Mouse (Mus musculus): Measurements from ENCODE around the gene Patj.

Gene Patj

DNA sequence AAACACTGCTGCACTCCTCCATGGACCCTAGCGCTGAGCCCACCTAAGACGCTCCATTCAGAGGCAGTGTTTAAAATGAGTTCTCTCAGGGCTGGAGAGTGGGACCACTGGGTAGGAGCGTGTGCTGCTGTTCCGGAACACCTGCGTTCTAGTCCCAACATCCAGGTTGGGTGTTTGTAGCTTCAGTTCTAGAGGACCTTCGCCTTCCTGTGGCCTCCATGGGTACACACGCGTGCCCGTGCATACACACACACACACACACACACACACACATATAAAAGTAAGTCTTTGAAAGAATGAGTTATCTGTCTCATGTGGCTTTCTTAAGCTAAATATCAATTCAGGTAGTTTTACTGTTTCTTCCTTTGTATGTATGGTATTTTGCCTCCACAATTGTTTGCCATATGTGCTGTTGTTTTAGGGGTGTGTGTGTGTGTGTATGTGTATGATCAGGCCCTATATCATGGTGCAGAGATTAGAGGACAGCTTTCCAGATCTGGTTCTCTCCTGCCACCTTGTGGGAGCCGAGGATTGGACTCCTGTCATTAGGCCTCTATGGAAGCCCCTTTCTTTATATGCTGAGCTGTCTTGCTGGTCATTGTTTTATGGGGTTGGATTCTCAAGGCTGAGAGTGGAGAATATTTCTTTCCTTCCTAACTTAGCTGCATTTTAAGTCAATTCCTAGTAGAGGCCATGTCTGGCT, 49.0 kb downstream of the Patj start:
- in situ Hi-C loops (cut with MboI, MseI): no loop called here

DNA sequence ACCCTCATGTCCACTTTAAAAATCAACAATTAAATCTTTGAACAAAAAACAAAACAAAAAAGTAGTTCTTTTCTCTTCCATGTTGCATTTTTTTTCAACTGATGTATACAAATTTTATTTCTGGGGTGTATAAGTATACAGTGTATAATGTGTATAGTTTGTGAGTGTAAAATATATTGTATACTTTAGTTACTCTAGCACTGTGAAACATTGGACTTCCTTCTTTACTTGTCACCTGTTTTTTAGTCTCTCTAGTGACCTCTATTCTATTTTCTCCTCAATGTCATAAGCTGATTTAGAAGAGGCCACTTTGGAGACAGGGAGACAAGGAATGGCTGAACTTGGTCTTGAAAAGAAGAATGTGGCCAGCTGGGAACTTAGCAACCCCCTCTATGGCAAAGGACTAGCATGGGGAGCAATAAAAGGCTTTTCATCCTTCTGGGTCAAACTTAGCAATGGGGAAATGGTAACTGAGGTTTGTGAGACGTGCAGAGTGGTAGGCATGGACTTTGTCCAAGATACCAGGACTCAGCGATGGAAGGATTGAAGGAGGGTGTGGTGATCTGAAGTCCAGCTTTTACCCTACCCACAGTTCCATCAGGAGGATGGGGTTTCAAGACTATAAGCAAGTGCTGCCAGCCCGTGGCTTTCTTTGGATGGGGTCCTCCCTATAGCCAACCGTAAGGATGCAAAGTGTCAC, 54.1 kb downstream of the Patj start:
- in situ Hi-C loops (cut with MboI, MseI): no loop called here

GRCm38 (mm10) chr4:98450308-98450707, 54.7 kb downstream of the Patj start:
- in situ Hi-C loops (cut with MboI, MseI): no loop called here

DNA sequence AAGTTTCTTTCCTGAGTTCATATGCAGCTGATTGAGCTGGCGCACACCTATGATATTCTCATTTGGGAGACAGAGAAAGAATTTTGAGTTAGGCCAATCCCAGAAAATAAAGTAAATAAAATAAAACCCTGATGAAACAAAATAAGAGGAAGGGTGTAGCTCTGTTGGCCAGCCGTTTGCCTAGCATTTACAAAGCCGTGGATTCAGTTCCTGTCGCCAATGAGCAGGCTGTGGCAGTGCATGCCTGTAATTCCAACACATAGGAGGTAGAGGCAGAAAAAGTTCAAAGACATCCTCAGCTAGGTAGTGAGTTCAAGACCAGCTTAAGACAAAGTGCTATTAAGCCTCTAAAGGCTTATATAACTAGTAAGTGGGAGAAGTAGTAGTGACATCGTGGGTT, 55.2 kb downstream of the Patj start:
- in situ Hi-C loops (cut with MboI, MseI): no loop called here

DNA sequence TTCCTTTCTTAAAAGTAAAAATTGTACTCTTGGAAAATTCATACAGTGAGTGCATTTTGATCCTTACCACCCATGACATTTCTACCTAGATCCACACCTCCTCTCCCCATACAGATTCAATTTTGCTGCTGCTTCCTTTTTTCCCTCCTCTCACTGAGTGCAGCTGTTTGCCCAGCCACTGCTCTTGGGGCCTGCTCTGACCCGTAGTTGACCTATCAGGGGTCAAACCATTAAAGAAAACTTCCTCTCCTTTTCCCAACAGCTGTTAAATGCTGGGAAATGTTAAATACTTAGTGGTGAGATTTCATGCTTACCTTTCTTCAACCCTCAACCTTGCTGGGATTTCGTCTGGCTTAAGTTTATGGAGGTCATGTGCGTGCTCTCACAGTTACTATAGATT, 55.7 kb downstream of the Patj start:
- in situ Hi-C loops (cut with MboI, MseI): no loop called here

DNA sequence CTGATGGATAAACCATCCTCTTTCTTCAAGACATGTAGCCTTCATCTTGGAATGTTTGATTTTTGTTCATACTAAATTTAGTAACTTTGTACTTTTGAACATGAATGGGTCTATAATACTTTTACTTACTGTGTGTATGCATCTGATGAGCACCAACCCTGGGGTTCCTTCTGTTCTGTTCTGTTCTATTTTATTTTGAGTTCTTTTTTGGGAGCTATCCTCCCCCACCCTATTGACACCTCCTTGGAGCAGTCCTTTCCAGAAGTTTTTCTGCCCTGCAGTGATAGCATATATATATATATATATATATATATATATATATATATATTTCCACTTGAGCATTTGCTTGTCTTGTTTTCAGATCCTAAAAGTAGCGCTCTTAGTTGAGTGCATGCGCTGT, 57.1 kb downstream of the Patj start:
- in situ Hi-C loops (cut with MboI, MseI): no loop called here

- in situ Hi-C loops (cut with MboI, MseI): no loop called here
These were observed 57.6 kb downstream of the Patj start for GRCm38 (mm10) chr4:98453231-98453630.

- in situ Hi-C loops (cut with MboI, MseI): no loop called here
These were observed 59.8 kb downstream of the Patj start for GRCm38 (mm10) chr4:98455352-98455751.

- in situ Hi-C loops (cut with MboI, MseI): no loop called here
These were observed 60.3 kb downstream of the Patj start for GRCm38 (mm10) chr4:98455910-98456309.

GRCm38 (mm10) chr4:98461804-98462341, 66.3 kb downstream of the Patj start:
- in situ Hi-C loops (cut with MboI, MseI): no loop called here

GRCm38 (mm10) chr4:98465476-98465875, 69.9 kb downstream of the Patj start:
- in situ Hi-C loops (cut with MboI, MseI): no loop called here

- in situ Hi-C loops (cut with MboI, MseI): no loop called here
These were observed 70.3 kb downstream of the Patj start for GRCm38 (mm10) chr4:98465886-98466285.

- in situ Hi-C loops (cut with MboI, MseI): no loop called here
These were observed 75.8 kb downstream of the Patj start for GRCm38 (mm10) chr4:98471376-98471775.

- in situ Hi-C loops (cut with MboI, MseI): no loop called here
These were observed 77.9 kb downstream of the Patj start for GRCm38 (mm10) chr4:98473491-98473890.

GRCm38 (mm10) chr4:98478005-98478404, 82.4 kb downstream of the Patj start:
- in situ Hi-C loops (cut with MboI, MseI): no loop called here

DNA sequence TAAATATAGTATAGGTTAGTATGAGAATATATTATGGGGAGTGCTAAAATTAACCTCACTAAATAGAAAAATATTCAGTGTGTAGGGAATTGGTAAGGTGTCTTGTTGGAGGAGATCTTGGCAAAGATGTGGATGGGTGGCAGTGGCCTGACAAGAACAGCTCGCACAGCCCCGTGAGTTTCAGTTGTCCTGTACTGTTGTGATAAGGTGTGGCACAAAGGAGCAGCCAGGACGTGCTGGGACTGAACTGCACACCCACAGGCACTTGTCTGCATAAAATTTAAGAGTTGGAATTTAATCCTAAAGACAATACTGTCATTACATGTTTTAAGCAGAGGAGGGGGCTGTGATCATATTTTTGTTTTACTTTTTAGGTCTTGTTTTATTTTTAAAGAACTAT, 90.9 kb downstream of the Patj start:
- in situ Hi-C loops (cut with MboI, MseI): no loop called here

- in situ Hi-C loops (cut with MboI, MseI): no loop called here
These were observed 91.3 kb downstream of the Patj start for GRCm38 (mm10) chr4:98486901-98487300.

DNA sequence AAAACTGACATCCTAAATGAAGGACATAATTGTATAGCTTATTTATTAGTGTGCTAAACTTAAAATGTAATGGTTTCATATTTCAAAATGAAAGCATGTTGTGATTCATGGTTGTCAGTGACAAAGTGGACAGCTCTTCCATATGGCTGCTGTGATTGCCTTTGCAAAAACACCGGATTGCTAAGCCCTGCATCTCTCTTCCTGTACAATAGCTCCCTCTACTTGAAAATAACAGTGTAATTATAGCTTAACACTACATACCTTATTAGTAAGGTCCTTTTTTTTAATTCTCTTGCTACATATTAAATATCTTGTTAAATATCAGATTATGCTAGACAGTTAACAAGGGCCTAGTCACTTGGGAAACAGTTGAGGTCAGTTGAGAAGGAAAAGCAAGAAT, 93.8 kb downstream of the Patj start:
- in situ Hi-C loops (cut with MboI, MseI): no loop called here

GRCm38 (mm10) chr4:98498341-98498740, 102.8 kb downstream of the Patj start:
- in situ Hi-C loops (cut with MboI, MseI): no loop called here

- in situ Hi-C loops (cut with MboI, MseI): loop anchor here (5.0 kb wide), 2 partner anchors 52 to 202 kb away; no protein-coding TSS in a partner anchor
These were observed 104.6 kb downstream of the Patj start for GRCm38 (mm10) chr4:98500182-98500581.

DNA sequence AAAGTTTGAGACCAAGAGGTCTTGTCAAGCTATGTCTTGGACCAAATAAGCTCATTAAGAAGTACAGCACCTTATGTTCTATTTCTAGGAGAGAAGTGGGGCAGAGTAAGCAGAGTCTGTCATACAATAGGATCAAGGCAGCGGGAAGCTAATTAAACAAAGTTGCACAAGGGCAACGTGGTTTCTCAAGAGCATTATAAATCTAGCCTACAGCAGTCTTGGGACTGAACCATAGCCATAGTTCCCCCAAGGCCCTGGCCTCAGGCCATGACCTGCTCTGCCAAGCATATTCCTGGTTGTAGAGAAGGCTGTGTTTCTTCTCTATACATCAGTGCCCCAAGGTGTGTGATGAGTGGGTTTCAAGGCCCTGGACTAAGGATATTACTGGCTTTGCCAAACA, 105.3 kb downstream of the Patj start:
- in situ Hi-C loops (cut with MboI, MseI): loop anchor here (5.0 kb wide), 2 partner anchors 51 to 201 kb away; no protein-coding TSS in a partner anchor

GRCm38 (mm10) chr4:98504743-98505142, 109.2 kb downstream of the Patj start:
- in situ Hi-C loops (cut with MboI, MseI): loop anchor here (5.0 kb wide), 2 partner anchors 48 to 198 kb away; no protein-coding TSS in a partner anchor

Data from T-helper 1 cell (primary cell).